Mouse (Mus musculus) megakaryocyte, embryonic 14.5 days (primary cell): ENCODE measurements around the gene Cerk.

ENCODE experiments used
- FLI1 ChIP-seq: IDR thresholded peaks from 2 replicates; pipeline ENCODE4 v1.6.1; 2012; ENCODE audit warnings: low read length, inconsistent platforms, mixed read lengths
- GATA1 ChIP-seq: IDR thresholded peaks from 3 replicates; pipeline ENCODE4 v1.6.1; 2012; ENCODE audit warnings: mixed read lengths, low read length, inconsistent platforms, borderline replicate concordance

DNA sequence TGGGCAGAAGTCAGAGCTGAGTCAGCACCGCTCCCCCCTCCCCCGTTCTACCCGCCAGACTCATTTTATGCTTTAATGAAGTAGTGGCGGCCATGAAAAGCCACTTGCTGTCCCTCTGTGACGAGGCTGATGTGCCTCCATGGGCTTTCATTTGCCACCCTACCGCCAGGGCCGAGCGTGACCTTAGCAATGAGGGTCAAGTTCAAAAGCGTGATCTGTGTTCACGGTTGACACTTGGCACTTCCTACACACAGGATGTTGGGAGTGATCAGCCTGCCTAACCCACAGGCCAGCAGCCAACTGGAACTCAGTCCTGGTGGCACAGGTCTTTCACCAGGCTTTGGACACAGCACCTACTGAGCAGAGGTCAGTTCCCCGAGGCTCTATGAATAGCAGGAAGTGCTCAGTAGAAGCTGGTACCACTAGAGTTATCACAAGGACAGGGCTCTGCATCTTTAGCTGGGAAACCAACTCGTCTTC, 32.4 kb downstream of the Cerk start:
- TF ChIP-seq GATA1 = no peak
- TF ChIP-seq FLI1 = no peak
